Mouse (Mus musculus) retina, postnatal 1 day (tissue): ENCODE measurements at regions not wholly inside any gene's neighbourhood (a gene's known extent, or its start where the extent isn't known, plus 50 kb on each side); places are given as distances from the start of the nearest gene placed in this dataset.

ENCODE experiments used
- DNase-seq: peaks from one replicate; pipeline ENCODE4 v3.0.0-alpha.2; 2012

- DNase-seq, result peak; percentile 86
These were observed 93.3 kb upstream of the Rybp start for GRCm38 (mm10) chr6:100380536-100380935.

GRCm38 (mm10) chr6:100379792-100380191 is 92.5 kb upstream of the Rybp start:
- no peak for DNase-seq

- no peak for DNase-seq
These were observed 91.2 kb upstream of the Rybp start for GRCm38 (mm10) chr6:100378533-100378874.

- no peak for DNase-seq
These were observed 90.7 kb upstream of the Rybp start for GRCm38 (mm10) chr6:100377828-100378532.

GRCm38 (mm10) chr6:100376656-100377055 is 89.4 kb upstream of the Rybp start:
- peak; percentile 75 for DNase-seq

- DNase-seq, result no peak
These were observed 83.5 kb upstream of the Rybp start for GRCm38 (mm10) chr6:100370828-100371227.

GRCm38 (mm10) chr6:100370358-100370757 is 83.1 kb upstream of the Rybp start:
- DNase-seq, result no peak

- peak; percentile 52 for DNase-seq
These were observed 78.9 kb upstream of the Rybp start for GRCm38 (mm10) chr6:100366231-100366630.

- no peak for DNase-seq
These were observed 78.5 kb upstream of the Rybp start for GRCm38 (mm10) chr6:100365791-100366190.

- peak; percentile 32 for DNase-seq
These were observed 76.4 kb upstream of the Rybp start for GRCm38 (mm10) chr6:100363683-100364082.

GRCm38 (mm10) chr6:100356617-100357399 is 69.5 kb upstream of the Rybp start:
- no peak for DNase-seq

- no peak for DNase-seq
These were observed 68.6 kb upstream of the Rybp start for GRCm38 (mm10) chr6:100355858-100356257.

- DNase-seq, result no peak
These were observed 60.2 kb upstream of the Rybp start for GRCm38 (mm10) chr6:100347481-100347880.

- no peak for DNase-seq
These were observed 57.8 kb upstream of the Rybp start for GRCm38 (mm10) chr6:100345073-100345472.

- peak; percentile 64 for DNase-seq
These were observed 54.3 kb upstream of the Rybp start for GRCm38 (mm10) chr6:100341305-100342290.

GRCm38 (mm10) chr6:100338291-100338690 is 51.0 kb upstream of the Rybp start:
- DNase-seq, result no peak
